ENCODE assay signal across 8 mouse cellular contexts in genomic region chr17:83351601-83352413, GRCm38 (mm10). TPM values are rescaled to one million over a fixed set of nuclear protein-coding genes. Genes with fewer than 3 reads are reported as not detected.
DNase-seq lines count a peak whose midpoint lies in the region; ATAC-seq and TF ChIP-seq lines count a peak whose summit lies in the region.

No protein-coding gene starts in this region.

- no peak for TF ChIP-seq EP300 in liver, embryonic 14.5 days (IDR thresholded peaks at IDR 0.05; ENCODE audit: low read depth)

- no peaks in the 10 kb centered on the region for H3K36me3 ChIP-seq in heart, embryonic 14.5 days (ENCODE audit: control insufficient read depth, insufficient read depth, low read length)
- H3K36me3 ChIP-seq in liver, embryonic 14.5 days (replicated peaks; ENCODE audit: control insufficient read depth, insufficient read depth, low read depth) = no peaks in the 10 kb centered on the region

- WGBS in cerebellum, adult 2 months = 9% methylated on average over 13 of the region's 13 CpGs
- WGBS in heart, embryonic 14.5 days = 8% methylated on average over 13 of the region's 13 CpGs
- WGBS in liver, embryonic 14.5 days (ENCODE audit: insufficient replicate concordance) = 6% methylated on average over 13 of the region's 13 CpGs

- no peaks in the 10 kb centered on the region for H3K27me3 ChIP-seq in cerebellum, adult 2 months (ENCODE audit: control insufficient read depth, insufficient read depth, low read length)
- no peaks in the 10 kb centered on the region for H3K27me3 ChIP-seq in heart, embryonic 14.5 days (ENCODE audit: control insufficient read depth, insufficient read depth, low read length)
- peaks cover 11% of the 10 kb centered on the region; the same call in 1 of the 2 replicates for H3K27me3 ChIP-seq in liver, embryonic 14.5 days (ENCODE audit: control insufficient read depth, insufficient read depth, low read length)

- H3K27ac ChIP-seq in cerebellum, adult 2 months (ENCODE audit: insufficient read depth, low read length) = no peak overlapping the region
- H3K27ac ChIP-seq in heart, embryonic 14.5 days (replicated peaks in 1 of 2; ENCODE audit: control insufficient read depth in 1 of 2, insufficient read depth in 1 of 2, low read depth in 2 of 2, low read length in 2 of 2) = peak overlapping the region; percentile 46 to 89
- no peak overlapping the region for H3K27ac ChIP-seq in liver, embryonic 14.5 days

- H3K9me3 ChIP-seq in heart, embryonic 14.5 days (ENCODE audit: control insufficient read depth, low read length) = no peaks in the 10 kb centered on the region
- no peaks in the 10 kb centered on the region for H3K9me3 ChIP-seq in liver, embryonic 14.5 days (ENCODE audit: control insufficient read depth, low read length)

- H3K4me1 ChIP-seq in cerebellum, adult 2 months (ENCODE audit: control insufficient read depth, insufficient read depth, low read length) = peaks cover 5% of the 10 kb centered on the region; the same call in 1 of the 2 replicates
- peaks cover 0 to 24% of the 10 kb centered on the region in 2 experiments; a peak in 3 of 4 replicates for H3K4me1 ChIP-seq in heart, embryonic 14.5 days (ENCODE audit: control insufficient read depth in 2 of 2, insufficient read depth in 2 of 2, low read length in 2 of 2)
- peaks cover 12 to 17% of the 10 kb centered on the region in 2 experiments for H3K4me1 ChIP-seq in liver, embryonic 14.5 days (replicated peaks; ENCODE audit: control insufficient read depth in 2 of 2, insufficient read depth in 2 of 2, low read length in 1 of 2)

- TF ChIP-seq POLR2A in cerebellum, adult 2 months (IDR thresholded peaks at IDR 0.05; ENCODE audit: borderline replicate concordance, insufficient read depth, low read length) = no peak

- ATAC-seq in heart, embryonic 14.5 days (ENCODE audit: insufficient number of reproducible peaks, insufficient read depth, low FRiP score, low read depth) = no peak
- no peak for ATAC-seq in liver, embryonic 14.5 days (ENCODE audit: insufficient read depth)

- H3K4me3 ChIP-seq in cerebellum, adult 2 months (replicated peaks; ENCODE audit: insufficient read depth, low read depth, low read length) = peak overlapping the region; percentile 92
- peak overlapping the region; percentile 75 to 87 for H3K4me3 ChIP-seq in heart, embryonic 14.5 days (ENCODE audit: control insufficient read depth in 1 of 2, insufficient read depth in 1 of 2, low read depth in 1 of 2, low read length in 2 of 2)
- H3K4me3 ChIP-seq in liver, embryonic 14.5 days (ENCODE audit: insufficient read depth in 1 of 2, low read depth in 2 of 2, low read length in 2 of 2) = peak overlapping the region; percentile 69 to 83

- H3K4me2 ChIP-seq in heart, embryonic 14.5 days (ENCODE audit: low read length) = peak overlapping the region; percentile 79
- peak overlapping the region; percentile 95 for H3K4me2 ChIP-seq in liver, embryonic 14.5 days (ENCODE audit: low read depth)

- DNase-seq in cerebellum, adult 2 months = peak; percentile 15 to 20
- no peak for DNase-seq in cerebellum, postnatal 25 days
- DNase-seq in thymus, postnatal 0 days (ENCODE audit: low spot score) = peak; percentile 39
- DNase-seq in thymus, postnatal 4 days = no peak
- no peak for DNase-seq in liver, embryonic 14.5 days (ENCODE audit: low read depth in 3 of 3, low spot score in 3 of 3)
- DNase-seq in retina, postnatal 1 day = peak; percentile 35
- DNase-seq in urinary bladder, postnatal 10 days (ENCODE audit: low spot score) = no peak

- peak overlapping the region; percentile 94 for H3K9ac ChIP-seq in heart, embryonic 14.5 days (ENCODE audit: low read length)
- H3K9ac ChIP-seq in liver, embryonic 14.5 days (replicated peaks) = peak overlapping the region; percentile 77

- TF ChIP-seq CTCF in cerebellum, adult 2 months (IDR thresholded peaks at IDR 0.05; ENCODE audit: borderline replicate concordance, insufficient read depth, low read depth, low read length) = no peak
- TF ChIP-seq CTCF in liver, embryonic 14.5 days (IDR thresholded peaks at IDR 0.05; ENCODE audit: low read depth) = no peak

RNA-seq across cellular contexts. Expression of gene Eml4, which starts 1.1 kb away (rescaled TPM):
- polyA plus RNA-seq in cerebellum, adult 2 months (2012; rRNA removed) = 16.7 and 17.3 TPM in 2 replicates
- 16.5 and 20.6 TPM in 2 replicates for polyA plus RNA-seq in thymus, postnatal 0 days (2015; fragmentation: Nextera tagmentation; extraction: Ambion mirVana)
- 16.9 and 20.7 TPM in 2 replicates for polyA plus RNA-seq in heart, embryonic 14.5 days (2014; fragmentation: Nextera tagmentation; extraction: Ambion mirVana)
- 4.0 and 5.0 TPM in 2 replicates for polyA plus RNA-seq in liver, embryonic 14.5 days (2012; rRNA removed)
- 4.8 and 4.9 TPM in 2 replicates for polyA plus RNA-seq in liver, embryonic 14.5 days (2014; fragmentation: Nextera tagmentation; extraction: Ambion mirVana)

Comparison
In these comparisons a context has a peak if more than half of its experiments do, and no peak if none do; other contexts are left out.
1. DNase-seq: peak in cerebellum, adult 2 months (2 of 2), thymus, postnatal 0 days (single experiment) and retina, postnatal 1 day (single experiment); none in cerebellum, postnatal 25 days (0 of 2), thymus, postnatal 4 days (single experiment), liver, embryonic 14.5 days (0 of 3) and urinary bladder, postnatal 10 days (single experiment).
2. H3K27ac ChIP-seq: peak in heart, embryonic 14.5 days (2 of 2); none in cerebellum, adult 2 months (single experiment) and liver, embryonic 14.5 days (single experiment).
3. Peak in every context shown above with its lines, with median percentiles within 50 percentile points of each other: H3K4me3 ChIP-seq.